Mouse (Mus musculus) splenic B cell, adult 2 months (primary cell): ENCODE results near the gene Ccr10.
A peak's percentile ranks its signal among the peaks of the same experiment; 100 is the strongest.
"Not testable (repeated sequence)": the region's sequence is repeated elsewhere in the genome, so short reads cannot be mapped to it uniquely, and the experiment has no call there.

Experiments
- DNase-seq: peaks from one replicate; pipeline ENCODE4 v3.0.0-alpha.2; 2011; ENCODE audit warnings: low read depth, low spot score
- H3K27me3 ChIP-seq: 2 replicates; pipeline ENCODE4 v1.6.1; 2012; ENCODE audit warnings: mild to moderate bottlenecking, low read length, moderate library complexity, mixed read lengths; ENCODE audit not compliant: control insufficient read depth, poor library complexity, insufficient read depth, severe bottlenecking
- H3K36me3 ChIP-seq: 2 replicates; pipeline ENCODE4 v1.6.1; 2012; ENCODE audit warnings: mild to moderate bottlenecking, low read length, moderate library complexity, mixed read lengths; ENCODE audit not compliant: control insufficient read depth, poor library complexity, insufficient read depth, severe bottlenecking

Gene Ccr10

GRCm38 (mm10) chr11:101140164-101140819, 35.0 kb downstream of the Ccr10 start:
- peaks cover 5% of the 10 kb centered on the region; the same call in 1 of the 2 replicates for H3K27me3 ChIP-seq
- no peaks in the 10 kb centered on the region for H3K36me3 ChIP-seq
- DNase-seq: peak; percentile 28

- Histone ChIP-seq H3K27me3 (peaks cover 5% of the 10 kb centered on the region; the same call in 1 of the 2 replicates), H3K36me3 (no peaks in the 10 kb centered on the region)
- DNase-seq: no peak
Observed at GRCm38 (mm10) chr11:101138536-101139181, 36.6 kb downstream of the Ccr10 start.

GRCm38 (mm10) chr11:101137000-101137399, 38.2 kb downstream of the Ccr10 start:
- no peaks in the 10 kb centered on the region for H3K36me3 ChIP-seq
- H3K27me3 ChIP-seq: peaks cover 5% of the 10 kb centered on the region; the same call in 1 of the 2 replicates
- DNase-seq: no peak

- H3K36me3 ChIP-seq: no peaks in the 10 kb centered on the region
- DNase-seq: no peak
- H3K27me3 ChIP-seq: peaks cover 5% of the 10 kb centered on the region; the same call in 1 of the 2 replicates
Observed at GRCm38 (mm10) chr11:101134217-101134865, 40.9 kb downstream of the Ccr10 start.

GRCm38 (mm10) chr11:101133037-101133436, 42.2 kb downstream of the Ccr10 start:
- no peaks in the 10 kb centered on the region for H3K36me3 ChIP-seq
- DNase-seq: no peak
- H3K27me3 ChIP-seq: 0 out of 2 replicates have a peak, but pooled peaks cover 1% of the 10 kb centered on the region

- Histone ChIP-seq H3K27me3 (0 out of 2 replicates have a peak, but pooled peaks cover 1% of the 10 kb centered on the region), H3K36me3 (no peaks in the 10 kb centered on the region)
- DNase-seq: peak; percentile 50
Observed at GRCm38 (mm10) chr11:101131701-101132100, 43.5 kb downstream of the Ccr10 start.

GRCm38 (mm10) chr11:101131187-101131586, 44.1 kb downstream of the Ccr10 start:
- no peak for DNase-seq
- Histone ChIP-seq H3K36me3 (peaks cover 4% of the 10 kb centered on the region), H3K27me3 (0 out of 2 replicates have a peak, but pooled peaks cover 1% of the 10 kb centered on the region)

- DNase-seq: no peak
- Histone ChIP-seq H3K27me3 (no peaks in the 10 kb centered on the region), H3K36me3 (peaks cover 6% of the 10 kb centered on the region)
Observed at GRCm38 (mm10) chr11:101130056-101130756, 45.0 kb downstream of the Ccr10 start.

GRCm38 (mm10) chr11:101128996-101129577, 46.2 kb downstream of the Ccr10 start:
- no peak for DNase-seq
- peaks cover 6% of the 10 kb centered on the region for H3K36me3 ChIP-seq

GRCm38 (mm10) chr11:101127075-101127474, 48.2 kb downstream of the Ccr10 start:
- no peaks in the 10 kb centered on the region for H3K27me3 ChIP-seq
- peaks cover 6% of the 10 kb centered on the region for H3K36me3 ChIP-seq
- DNase-seq: peak; percentile 35

More at GRCm38 (mm10) chr11:101128996-101129577, 46.2 kb downstream of the Ccr10 start:
- H3K27me3 ChIP-seq: no peaks in the 10 kb centered on the region

- not testable (repeated sequence) for H3K36me3 ChIP-seq, DNase-seq, H3K27me3 ChIP-seq
Observed at GRCm38 (mm10) chr11:101125008-101125407, 50.2 kb downstream of the Ccr10 start.

GRCm38 (mm10) chr11:101124494-101124893, 50.7 kb downstream of the Ccr10 start:
- not testable (repeated sequence) for H3K36me3 ChIP-seq, DNase-seq, H3K27me3 ChIP-seq
